32 mouse cellular contexts compared by ENCODE assay signal in the genomic region with DNA sequence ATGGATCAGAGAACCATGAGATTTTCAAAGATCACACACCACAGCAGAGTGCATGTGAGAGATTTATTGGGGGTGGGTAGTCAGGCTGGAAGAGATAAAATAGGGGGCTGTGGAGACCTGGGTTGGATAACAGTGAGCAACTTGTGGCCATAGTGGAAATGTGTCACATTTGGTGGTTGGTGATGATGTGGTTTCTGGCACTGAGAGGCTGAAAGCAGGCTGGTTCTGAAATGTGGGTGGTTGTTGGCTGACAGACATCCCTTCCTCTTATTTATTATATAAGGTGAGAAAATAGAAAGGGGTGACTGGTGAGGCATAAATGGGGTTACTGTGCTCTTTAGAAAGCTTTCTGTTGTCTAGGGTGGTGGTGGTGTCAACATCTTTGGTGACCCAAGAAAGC. TPM values are rescaled to one million over a fixed set of nuclear protein-coding genes. Genes with fewer than 3 reads are reported as not detected.
DNase-seq lines count a peak whose midpoint lies in the region; ATAC-seq lines count a peak whose summit lies in the region.
"Had no signal": no experiment of that assay in that cellular context is flagged by ENCODE, and none has a peak within 500 bp of the region (broad histone marks: within the 10 kb centered on the region; RNA-seq: fewer than 3 reads in every experiment).

No protein-coding gene starts in this region.

- no peak overlapping the region for H3K9ac ChIP-seq in lung, embryonic 15.5 days
- H3K9ac ChIP-seq: forebrain, embryonic 13.5 days; hindbrain, embryonic 13.5 days had no signal

- 0 out of 2 replicates have a peak overlapping the region, but pooled peaks have one; percentile 12 for H3K4me3 ChIP-seq in lung, embryonic 15.5 days
- H3K4me3 ChIP-seq: forebrain, embryonic 10.5 days; forebrain, embryonic 13.5 days; hindbrain, embryonic 10.5 days; hindbrain, embryonic 13.5 days had no signal

- no peaks in the 10 kb centered on the region for H3K4me1 ChIP-seq in lung, embryonic 15.5 days
- H3K4me1 ChIP-seq: forebrain, embryonic 13.5 days had no signal

- DNase-seq in lung, postnatal 10 days: no peak
- peak; percentile 25 for DNase-seq in 416B (ENCODE audit: low read depth)
- DNase-seq in gastrocnemius, postnatal 25 days: no peak
- no peak for DNase-seq in spleen, postnatal 14 days (ENCODE audit: low spot score in 2 of 2)
- DNase-seq: adrenal gland, adult 8-10 months; adrenal gland, postnatal 25 days; cerebellum, adult 11-12 months; cerebellum, adult 8-10 months; cerebellum, postnatal 10 days; cerebellum, postnatal 36 days; gastrocnemius, postnatal 10 days; heart, adult 11 months had no signal

- ATAC-seq in lung, embryonic 15.5 days (ENCODE audit: borderline replicate concordance, extremely low read depth, low FRiP score, low TSS enrichment): no peak
- ATAC-seq in common myeloid progenitor, adult 5-6 weeks (replicated peaks; ENCODE audit: low read depth, poor library complexity, severe bottlenecking): 0 out of 2 replicates have a peak, but pooled peaks have one; percentile 36
- ATAC-seq: activated CD4-positive, CD25-positive, alpha-beta regulatory T cell, adult 4 months; forebrain, embryonic 13.5 days; forebrain, embryonic 16.5 days; hindbrain, embryonic 16.5 days had no signal

- H3K9me3 ChIP-seq in lung, embryonic 15.5 days: no peaks in the 10 kb centered on the region
- H3K9me3 ChIP-seq: forebrain, embryonic 10.5 days; forebrain, embryonic 13.5 days; hindbrain, embryonic 10.5 days; hindbrain, embryonic 13.5 days had no signal

- peaks cover 51% of the 10 kb centered on the region for H3K27me3 ChIP-seq in lung, embryonic 15.5 days

- peak overlapping the region; percentile 77 for H3K27ac ChIP-seq in lung, embryonic 15.5 days
- H3K27ac ChIP-seq: forebrain, embryonic 10.5 days; forebrain, embryonic 13.5 days; hindbrain, embryonic 10.5 days; hindbrain, embryonic 13.5 days had no signal

- H3K36me3 ChIP-seq in lung, embryonic 15.5 days: no peaks in the 10 kb centered on the region
- H3K36me3 ChIP-seq: forebrain, embryonic 10.5 days; hindbrain, embryonic 10.5 days; hindbrain, embryonic 13.5 days had no signal

- H3K4me2 ChIP-seq in lung, embryonic 15.5 days: peak overlapping the region; percentile 34; the same call in 1 of the 2 replicates
- H3K4me2 ChIP-seq: forebrain, embryonic 13.5 days; heart, embryonic 11.5 days; hindbrain, embryonic 13.5 days had no signal

RNA-seq across cellular contexts. Expression of gene Gm8909, which starts 1.4 kb away (rescaled TPM):
- polyA plus RNA-seq in lung, embryonic 15.5 days (2015; fragmentation: Nextera tagmentation; extraction: Ambion mirVana): 35.2 and 39.5 TPM in 2 replicates
- not detected in 2 replicates for total RNA-seq in common myeloid progenitor, adult 5-6 weeks (2017)
- total RNA-seq in gastrocnemius, postnatal 25 days (2021): not detected
- total RNA-seq: adrenal gland, postnatal 25 days; ES-E14; gastrocnemius, adult 18-20 months; gastrocnemius, postnatal 10 days; gastrocnemius, postnatal 4 days; heart, adult 8-10 months; heart, postnatal 25 days had no signal
- polyA plus RNA-seq: brain, embryonic 14.5 days; embryonic facial prominence, embryonic 11.5 days; embryonic facial prominence, embryonic 14.5 days; forebrain, embryonic 10.5 days; forebrain, embryonic 13.5 days; forebrain, embryonic 16.5 days; heart, embryonic 11.5 days; heart, embryonic 14.5 days; heart, postnatal 0 days; hindbrain, embryonic 13.5 days; hindbrain, embryonic 16.5 days had no signal

RNA-seq across cellular contexts. Expression of gene H2-T3, which starts 20.3 kb away (rescaled TPM):
- 0.59 and 0.71 TPM in 2 replicates for polyA plus RNA-seq in lung, embryonic 15.5 days (2015; fragmentation: Nextera tagmentation; extraction: Ambion mirVana)
- total RNA-seq in common myeloid progenitor, adult 5-6 weeks (2017): not detected in 2 replicates
- not detected for total RNA-seq in gastrocnemius, postnatal 25 days (2021)
- total RNA-seq: adrenal gland, adult 8-10 months; adrenal gland, postnatal 25 days; gastrocnemius, adult 18-20 months; gastrocnemius, postnatal 10 days; heart, adult 8-10 months; heart, postnatal 25 days had no signal
- polyA plus RNA-seq: brain, embryonic 14.5 days; embryonic facial prominence, embryonic 11.5 days; embryonic facial prominence, embryonic 14.5 days; forebrain, embryonic 10.5 days; forebrain, embryonic 13.5 days; forebrain, embryonic 16.5 days; heart, embryonic 11.5 days; heart, embryonic 14.5 days; heart, postnatal 0 days; hindbrain, embryonic 10.5 days; hindbrain, embryonic 13.5 days; hindbrain, embryonic 16.5 days had no signal

RNA-seq across cellular contexts. Expression of gene Gm7030, which starts 40.5 kb away (rescaled TPM):
- 0.19 TPM in 1 of 2 replicates, not detected in the other for polyA plus RNA-seq in lung, embryonic 15.5 days (2015; fragmentation: Nextera tagmentation; extraction: Ambion mirVana)
- not detected in 2 replicates for total RNA-seq in common myeloid progenitor, adult 5-6 weeks (2017)
- total RNA-seq in gastrocnemius, postnatal 25 days (2021): not detected
- total RNA-seq: adrenal gland, postnatal 25 days; ES-E14; gastrocnemius, adult 18-20 months; gastrocnemius, postnatal 10 days; gastrocnemius, postnatal 4 days; heart, postnatal 25 days had no signal
- polyA plus RNA-seq: activated CD4-positive, CD25-positive, alpha-beta regulatory T cell, adult 4 months; brain, embryonic 14.5 days; embryonic facial prominence, embryonic 11.5 days; embryonic facial prominence, embryonic 14.5 days; forebrain, embryonic 10.5 days; forebrain, embryonic 13.5 days; forebrain, embryonic 16.5 days; heart, embryonic 11.5 days; heart, embryonic 14.5 days; heart, postnatal 0 days; hindbrain, embryonic 10.5 days; hindbrain, embryonic 13.5 days; hindbrain, embryonic 16.5 days had no signal

RNA-seq across cellular contexts. Expression of gene Gm19684, which starts 48.3 kb away (rescaled TPM):
- polyA plus RNA-seq in lung, embryonic 15.5 days (2015; fragmentation: Nextera tagmentation; extraction: Ambion mirVana): not detected in 2 replicates
- 0.96 TPM in 1 of 2 replicates, not detected in the other for total RNA-seq in common myeloid progenitor, adult 5-6 weeks (2017)
- not detected for total RNA-seq in gastrocnemius, postnatal 25 days (2021)
- total RNA-seq: ES-E14; gastrocnemius, adult 18-20 months; gastrocnemius, postnatal 10 days; gastrocnemius, postnatal 4 days; heart, postnatal 25 days had no signal
- polyA plus RNA-seq: brain, embryonic 14.5 days; embryonic facial prominence, embryonic 11.5 days; embryonic facial prominence, embryonic 14.5 days; forebrain, embryonic 10.5 days; forebrain, embryonic 13.5 days; forebrain, embryonic 16.5 days; heart, embryonic 11.5 days; heart, embryonic 14.5 days; heart, postnatal 0 days; hindbrain, embryonic 10.5 days; hindbrain, embryonic 13.5 days; hindbrain, embryonic 16.5 days had no signal
